Comparison of ENCODE assay signal across 12 mouse cellular contexts in the genomic region with DNA sequence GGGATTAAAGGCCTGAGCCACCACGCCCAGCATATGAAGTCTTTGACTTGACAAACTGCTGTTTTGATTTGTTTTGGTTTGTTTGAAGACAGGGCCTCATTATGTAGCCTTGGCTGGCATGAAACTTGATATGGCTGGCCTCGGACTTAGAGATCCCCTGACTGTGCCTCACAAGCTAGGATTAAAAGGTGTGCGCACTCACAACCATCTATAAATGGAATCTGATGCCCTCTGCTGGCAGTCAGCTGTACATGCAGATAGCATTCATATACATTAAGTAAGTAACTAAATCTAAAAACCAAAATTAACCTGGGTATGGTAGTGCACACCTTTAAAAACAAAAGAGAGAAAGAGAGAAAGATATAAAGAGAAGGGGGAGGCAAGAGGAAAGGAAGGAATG. TPM values are rescaled to one million over a fixed set of nuclear protein-coding genes. Genes with fewer than 3 reads are reported as not detected.
DNase-seq lines count a peak whose midpoint lies in the region; ATAC-seq and TF ChIP-seq lines count a peak whose summit lies in the region.
"Had no signal": no experiment of that assay in that cellular context is flagged by ENCODE, and none has a peak within 500 bp of the region (broad histone marks: within the 10 kb centered on the region; RNA-seq: fewer than 3 reads in every experiment).

No protein-coding gene starts in this region.

- H3K27me3 ChIP-seq in hindbrain, embryonic 11.5 days (ENCODE audit: control insufficient read depth, insufficient read depth, low read length): no peaks in the 10 kb centered on the region
- H3K27me3 ChIP-seq in hindbrain, embryonic 13.5 days: 0 out of 2 replicates have a peak, but pooled peaks cover 3% of the 10 kb centered on the region
- no peaks in the 10 kb centered on the region for H3K27me3 ChIP-seq in embryonic facial prominence, embryonic 11.5 days (ENCODE audit: control insufficient read depth, insufficient read depth, low read length)
- no peaks in the 10 kb centered on the region for H3K27me3 ChIP-seq in stomach, postnatal 0 days (ENCODE audit: control insufficient read depth, insufficient read depth, low read length)
- H3K27me3 ChIP-seq: embryonic facial prominence, embryonic 12.5 days; intestine, embryonic 15.5 days; lung, embryonic 15.5 days had no signal

- ATAC-seq in hindbrain, embryonic 11.5 days (ENCODE audit: low FRiP score): no peak
- ATAC-seq in hindbrain, embryonic 13.5 days (ENCODE audit: low FRiP score): no peak
- ATAC-seq in embryonic facial prominence, embryonic 11.5 days (replicated peaks; ENCODE audit: insufficient number of reproducible peaks, low FRiP score, low TSS enrichment, low read depth): no peak
- no peak for ATAC-seq in stomach, postnatal 0 days (ENCODE audit: low FRiP score, low TSS enrichment)
- ATAC-seq: intestine, embryonic 15.5 days had no signal

- H3K9me3 ChIP-seq in hindbrain, embryonic 11.5 days (ENCODE audit: control insufficient read depth, low read length): no peaks in the 10 kb centered on the region
- H3K9me3 ChIP-seq in hindbrain, embryonic 13.5 days: no peaks in the 10 kb centered on the region
- H3K9me3 ChIP-seq in embryonic facial prominence, embryonic 11.5 days (replicated peaks; ENCODE audit: control insufficient read depth, low read length): no peaks in the 10 kb centered on the region
- H3K9me3 ChIP-seq in stomach, postnatal 0 days (ENCODE audit: control insufficient read depth, low read length): no peaks in the 10 kb centered on the region
- H3K9me3 ChIP-seq: embryonic facial prominence, embryonic 12.5 days; intestine, embryonic 15.5 days; lung, embryonic 15.5 days had no signal

- H3K4me2 ChIP-seq in hindbrain, embryonic 11.5 days (replicated peaks; ENCODE audit: low read depth, low read length): no peak overlapping the region
- no peak overlapping the region for H3K4me2 ChIP-seq in hindbrain, embryonic 13.5 days
- no peak overlapping the region for H3K4me2 ChIP-seq in embryonic facial prominence, embryonic 11.5 days (ENCODE audit: low read depth, low read length)
- no peak overlapping the region for H3K4me2 ChIP-seq in stomach, postnatal 0 days (replicated peaks; ENCODE audit: low read depth)
- H3K4me2 ChIP-seq: embryonic facial prominence, embryonic 12.5 days; intestine, embryonic 15.5 days; lung, embryonic 15.5 days had no signal

- whole genome bisulfite sequencing in hindbrain, embryonic 11.5 days: 45% methylated on average over 3 of the region's 3 CpGs
- 56% methylated on average over 3 of the region's 3 CpGs for WGBS in hindbrain, embryonic 13.5 days
- 43% methylated on average over 3 of the region's 3 CpGs for WGBS in embryonic facial prominence, embryonic 11.5 days
- 49% methylated on average over 3 of the region's 3 CpGs for WGBS in stomach, postnatal 0 days

- peak; percentile 77 for TF ChIP-seq CTCF in stomach, postnatal 0 days (IDR thresholded peaks at IDR 0.05; ENCODE audit: low read depth)

- no peaks in the 10 kb centered on the region for H3K4me1 ChIP-seq in hindbrain, embryonic 11.5 days (replicated peaks; ENCODE audit: control insufficient read depth, insufficient read depth, low read length)
- H3K4me1 ChIP-seq in hindbrain, embryonic 13.5 days (replicated peaks): no peaks in the 10 kb centered on the region
- no peaks in the 10 kb centered on the region for H3K4me1 ChIP-seq in embryonic facial prominence, embryonic 11.5 days (ENCODE audit: control insufficient read depth, insufficient read depth, low read length)
- no peaks in the 10 kb centered on the region for H3K4me1 ChIP-seq in stomach, postnatal 0 days (replicated peaks; ENCODE audit: control insufficient read depth, insufficient read depth)
- H3K4me1 ChIP-seq: embryonic facial prominence, embryonic 12.5 days; intestine, embryonic 15.5 days; lung, embryonic 15.5 days had no signal

- H3K4me3 ChIP-seq in hindbrain, embryonic 11.5 days (ENCODE audit: low read depth, low read length): no peak overlapping the region
- no peak overlapping the region for H3K4me3 ChIP-seq in hindbrain, embryonic 13.5 days
- no peak overlapping the region for H3K4me3 ChIP-seq in embryonic facial prominence, embryonic 11.5 days (ENCODE audit: low read depth, low read length)
- H3K4me3 ChIP-seq in stomach, postnatal 0 days (ENCODE audit: low read depth, low read length): no peak overlapping the region
- H3K4me3 ChIP-seq: embryonic facial prominence, embryonic 12.5 days; intestine, embryonic 15.5 days; lung, embryonic 15.5 days had no signal

- no peak overlapping the region for H3K9ac ChIP-seq in hindbrain, embryonic 11.5 days (ENCODE audit: low read depth, low read length)
- H3K9ac ChIP-seq in hindbrain, embryonic 13.5 days: no peak overlapping the region
- H3K9ac ChIP-seq in embryonic facial prominence, embryonic 11.5 days (replicated peaks; ENCODE audit: low read length): no peak overlapping the region
- no peak overlapping the region for H3K9ac ChIP-seq in stomach, postnatal 0 days (ENCODE audit: low read length)
- H3K9ac ChIP-seq: embryonic facial prominence, embryonic 12.5 days; intestine, embryonic 15.5 days; lung, embryonic 15.5 days had no signal

- no peaks in the 10 kb centered on the region for H3K36me3 ChIP-seq in hindbrain, embryonic 11.5 days (ENCODE audit: control insufficient read depth, insufficient read depth, low read length)
- H3K36me3 ChIP-seq in hindbrain, embryonic 13.5 days: no peaks in the 10 kb centered on the region
- no peaks in the 10 kb centered on the region for H3K36me3 ChIP-seq in embryonic facial prominence, embryonic 11.5 days (replicated peaks; ENCODE audit: control insufficient read depth, insufficient read depth, low read depth, low read length)
- no peaks in the 10 kb centered on the region for H3K36me3 ChIP-seq in stomach, postnatal 0 days (ENCODE audit: control insufficient read depth, insufficient read depth, low read length)
- H3K36me3 ChIP-seq: embryonic facial prominence, embryonic 12.5 days; intestine, embryonic 15.5 days; lung, embryonic 15.5 days had no signal

- TF ChIP-seq EP300 in stomach, postnatal 0 days (optimal IDR thresholded peaks at IDR 0.05): no peak

- H3K27ac ChIP-seq in hindbrain, embryonic 11.5 days (ENCODE audit: low read depth, low read length): no peak overlapping the region
- no peak overlapping the region for H3K27ac ChIP-seq in hindbrain, embryonic 13.5 days
- no peak overlapping the region for H3K27ac ChIP-seq in embryonic facial prominence, embryonic 11.5 days (replicated peaks; ENCODE audit: low read depth, low read length)
- H3K27ac ChIP-seq in stomach, postnatal 0 days (replicated peaks): no peak overlapping the region
- H3K27ac ChIP-seq: embryonic facial prominence, embryonic 12.5 days; intestine, embryonic 15.5 days; lung, embryonic 15.5 days had no signal

- DNase-seq in hindbrain, embryonic 11.5 days (ENCODE audit: low spot score): peak; percentile 20
- DNase-seq in thymus, postnatal 14 days: peak; percentile 11
- DNase-seq in thymus, postnatal 36 days: no peak
- DNase-seq in embryonic facial prominence, embryonic 11.5 days (ENCODE audit: low spot score): peak; percentile 43
- DNase-seq in stomach, postnatal 0 days (ENCODE audit: low spot score): peak; percentile 23
- DNase-seq in frontal cortex, postnatal 36 days (ENCODE audit: low spot score in 2 of 2): no peak
- DNase-seq in frontal cortex, postnatal 14 days (ENCODE audit: low spot score in 2 of 2): no peak

RNA-seq across cellular contexts. Expression of a gene that starts 7.4 kb away (rescaled TPM):
- 2.9 and 3.3 TPM in 2 replicates for polyA plus RNA-seq in hindbrain, embryonic 11.5 days (2014; fragmentation: Nextera tagmentation; extraction: Ambion mirVana)
- polyA plus RNA-seq in hindbrain, embryonic 13.5 days (2015; fragmentation: Nextera tagmentation; extraction: Ambion mirVana): 5.5 and 7.9 TPM in 2 replicates
- 1.4 and 1.9 TPM in 2 replicates for polyA plus RNA-seq in embryonic facial prominence, embryonic 11.5 days (2014; fragmentation: Nextera tagmentation; extraction: Ambion mirVana)
- polyA plus RNA-seq in stomach, postnatal 0 days (2015; fragmentation: Nextera tagmentation; extraction: Ambion mirVana): 0.81 and 0.90 TPM in 2 replicates

RNA-seq across cellular contexts. Expression of a gene that starts 9.7 kb away (rescaled TPM):
- 0.14 and 0.40 TPM in 2 replicates for polyA plus RNA-seq in hindbrain, embryonic 11.5 days (2014; fragmentation: Nextera tagmentation; extraction: Ambion mirVana)
- polyA plus RNA-seq in hindbrain, embryonic 13.5 days (2015; fragmentation: Nextera tagmentation; extraction: Ambion mirVana): 0.28 and 0.31 TPM in 2 replicates
- 0.15 TPM in 1 of 2 replicates, not detected in the other for polyA plus RNA-seq in embryonic facial prominence, embryonic 11.5 days (2014; fragmentation: Nextera tagmentation; extraction: Ambion mirVana)
- 0.08 and 0.12 TPM in 2 replicates for polyA plus RNA-seq in stomach, postnatal 0 days (2015; fragmentation: Nextera tagmentation; extraction: Ambion mirVana)

RNA-seq across cellular contexts. Expression of a gene that starts 17.9 kb away (rescaled TPM):
- 0.35 and 0.79 TPM in 2 replicates for polyA plus RNA-seq in hindbrain, embryonic 11.5 days (2014; fragmentation: Nextera tagmentation; extraction: Ambion mirVana)
- 2.4 and 3.1 TPM in 2 replicates for polyA plus RNA-seq in hindbrain, embryonic 13.5 days (2015; fragmentation: Nextera tagmentation; extraction: Ambion mirVana)
- polyA plus RNA-seq in embryonic facial prominence, embryonic 11.5 days (2014; fragmentation: Nextera tagmentation; extraction: Ambion mirVana): not detected in 2 replicates
- polyA plus RNA-seq in stomach, postnatal 0 days (2015; fragmentation: Nextera tagmentation; extraction: Ambion mirVana): 1.2 and 2.1 TPM in 2 replicates
- polyA plus RNA-seq: intestine, embryonic 15.5 days; lung, embryonic 15.5 days; stomach, embryonic 14.5 days had no signal

RNA-seq across cellular contexts. Expression of a gene that starts 30.3 kb away (rescaled TPM):
- polyA plus RNA-seq in hindbrain, embryonic 11.5 days (2014; fragmentation: Nextera tagmentation; extraction: Ambion mirVana): not detected in 2 replicates
- not detected in 2 replicates for polyA plus RNA-seq in hindbrain, embryonic 13.5 days (2015; fragmentation: Nextera tagmentation; extraction: Ambion mirVana)
- not detected in 2 replicates for polyA plus RNA-seq in embryonic facial prominence, embryonic 11.5 days (2014; fragmentation: Nextera tagmentation; extraction: Ambion mirVana)
- polyA plus RNA-seq in stomach, postnatal 0 days (2015; fragmentation: Nextera tagmentation; extraction: Ambion mirVana): 69.4 and 82.2 TPM in 2 replicates
- polyA plus RNA-seq: embryonic facial prominence, embryonic 12.5 days had no signal

RNA-seq across cellular contexts. Expression of a gene that starts 57.1 kb away (rescaled TPM):
- polyA plus RNA-seq in hindbrain, embryonic 11.5 days (2014; fragmentation: Nextera tagmentation; extraction: Ambion mirVana): 0.35 and 0.79 TPM in 2 replicates
- polyA plus RNA-seq in hindbrain, embryonic 13.5 days (2015; fragmentation: Nextera tagmentation; extraction: Ambion mirVana): 0.71 and 0.74 TPM in 2 replicates
- 0.84 and 0.92 TPM in 2 replicates for polyA plus RNA-seq in embryonic facial prominence, embryonic 11.5 days (2014; fragmentation: Nextera tagmentation; extraction: Ambion mirVana)
- 1.4 and 1.6 TPM in 2 replicates for polyA plus RNA-seq in stomach, postnatal 0 days (2015; fragmentation: Nextera tagmentation; extraction: Ambion mirVana)

Comparison
In these comparisons a context has a peak if more than half of its experiments do, and no peak if none do; other contexts are left out.
1. DNase-seq: peak in hindbrain, embryonic 11.5 days (single experiment), thymus, postnatal 14 days (single experiment), embryonic facial prominence, embryonic 11.5 days (single experiment) and stomach, postnatal 0 days (single experiment); none in thymus, postnatal 36 days (0 of 2), frontal cortex, postnatal 36 days (0 of 2) and frontal cortex, postnatal 14 days (0 of 2).